Mouse (Mus musculus): ENCODE data around the gene Mcm10. TPM values are rescaled to one million over a fixed set of nuclear protein-coding genes. Genes with fewer than 3 reads are reported as not detected.

The Mcm10 gene
- polyA plus RNA-seq, 1 experiment from 2014 or later, result 34.4 TPM

DNA sequence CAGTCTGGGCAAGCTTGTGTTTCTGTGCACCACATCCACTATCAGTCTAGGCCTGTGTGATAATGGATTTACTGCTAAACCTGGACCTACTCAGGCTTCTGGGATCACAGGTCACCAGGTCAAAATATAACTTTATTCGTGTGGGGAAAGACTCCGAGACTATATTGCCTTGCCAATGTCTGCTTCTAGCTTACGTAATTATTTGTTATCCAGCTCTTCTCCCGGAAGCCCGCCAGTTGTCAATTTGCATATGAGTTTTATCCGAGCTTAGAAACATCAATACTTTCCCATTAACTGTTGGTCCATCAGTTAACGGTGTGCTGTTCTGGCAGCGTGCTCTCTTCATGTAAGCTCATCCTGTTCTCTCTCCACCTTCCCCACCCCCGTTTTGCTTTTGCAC is 22.6 kb upstream of the Mcm10 start:
- Histone ChIP-seq H3K27ac (ENCODE audit: low read depth, low read length) (no peak overlapping the region), H3K4me1 (replicated peaks; ENCODE audit: control insufficient read depth, insufficient read depth, low read length) (0 out of 2 replicates have a peak, but pooled peaks cover 2% of the 10 kb centered on the region), H3K4me3 (ENCODE audit: low read depth, low read length) (no peak overlapping the region), H3K9ac (ENCODE audit: low read depth, low read length) (no peak overlapping the region), H3K36me3 (ENCODE audit: control insufficient read depth, insufficient read depth, low read length) (no peaks in the 10 kb centered on the region), H3K4me2 (replicated peaks; ENCODE audit: low read depth, low read length) (no peak overlapping the region), H3K9me3 (ENCODE audit: control insufficient read depth, low read length) (no peaks in the 10 kb centered on the region), H3K27me3 (ENCODE audit: control insufficient read depth, insufficient read depth, low read length) (no peaks in the 10 kb centered on the region)
- DNase-seq (ENCODE audit: low spot score) (no peak), ATAC-seq (ENCODE audit: low FRiP score) (no peak)
- 83% methylated on average over 9 of the region's 9 CpGs for WGBS

DNA sequence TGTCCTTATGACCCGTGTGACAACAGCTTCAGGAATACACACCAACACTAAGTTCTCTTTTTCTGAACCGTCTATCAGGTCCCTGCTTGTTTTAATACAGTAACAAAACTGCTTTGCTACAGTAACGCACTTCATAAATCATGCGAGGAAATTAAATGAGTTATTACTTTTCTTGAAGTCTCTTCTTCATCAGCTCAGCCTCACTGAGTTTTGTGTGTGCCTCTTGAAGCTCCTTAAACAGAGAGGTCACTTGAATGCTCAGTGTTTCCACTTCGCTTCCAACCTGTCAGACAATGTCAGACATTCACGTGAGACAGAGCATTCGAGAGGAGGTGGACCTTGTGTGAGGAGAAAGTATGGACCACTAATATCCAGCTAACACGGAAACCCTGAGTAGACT is 22.2 kb upstream of the Mcm10 start:
- H3K27me3 ChIP-seq (ENCODE audit: control insufficient read depth, insufficient read depth, low read length), result no peaks in the 10 kb centered on the region
- H3K4me1 ChIP-seq (replicated peaks; ENCODE audit: control insufficient read depth, insufficient read depth, low read length), result 0 out of 2 replicates have a peak, but pooled peaks cover 2% of the 10 kb centered on the region
- H3K4me2 ChIP-seq (replicated peaks; ENCODE audit: low read depth, low read length), result no peak overlapping the region
- H3K9ac ChIP-seq (ENCODE audit: low read depth, low read length), result no peak overlapping the region
- WGBS, result 87% methylated on average over 8 of the region's 8 CpGs
- no peaks in the 10 kb centered on the region for H3K9me3 ChIP-seq (ENCODE audit: control insufficient read depth, low read length)
- H3K27ac ChIP-seq (ENCODE audit: low read depth, low read length), result no peak overlapping the region
- no peaks in the 10 kb centered on the region for H3K36me3 ChIP-seq (ENCODE audit: control insufficient read depth, insufficient read depth, low read length)
- no peak for ATAC-seq (ENCODE audit: low FRiP score)
- no peak for DNase-seq (ENCODE audit: low spot score)
- H3K4me3 ChIP-seq (ENCODE audit: low read depth, low read length), result no peak overlapping the region

DNA sequence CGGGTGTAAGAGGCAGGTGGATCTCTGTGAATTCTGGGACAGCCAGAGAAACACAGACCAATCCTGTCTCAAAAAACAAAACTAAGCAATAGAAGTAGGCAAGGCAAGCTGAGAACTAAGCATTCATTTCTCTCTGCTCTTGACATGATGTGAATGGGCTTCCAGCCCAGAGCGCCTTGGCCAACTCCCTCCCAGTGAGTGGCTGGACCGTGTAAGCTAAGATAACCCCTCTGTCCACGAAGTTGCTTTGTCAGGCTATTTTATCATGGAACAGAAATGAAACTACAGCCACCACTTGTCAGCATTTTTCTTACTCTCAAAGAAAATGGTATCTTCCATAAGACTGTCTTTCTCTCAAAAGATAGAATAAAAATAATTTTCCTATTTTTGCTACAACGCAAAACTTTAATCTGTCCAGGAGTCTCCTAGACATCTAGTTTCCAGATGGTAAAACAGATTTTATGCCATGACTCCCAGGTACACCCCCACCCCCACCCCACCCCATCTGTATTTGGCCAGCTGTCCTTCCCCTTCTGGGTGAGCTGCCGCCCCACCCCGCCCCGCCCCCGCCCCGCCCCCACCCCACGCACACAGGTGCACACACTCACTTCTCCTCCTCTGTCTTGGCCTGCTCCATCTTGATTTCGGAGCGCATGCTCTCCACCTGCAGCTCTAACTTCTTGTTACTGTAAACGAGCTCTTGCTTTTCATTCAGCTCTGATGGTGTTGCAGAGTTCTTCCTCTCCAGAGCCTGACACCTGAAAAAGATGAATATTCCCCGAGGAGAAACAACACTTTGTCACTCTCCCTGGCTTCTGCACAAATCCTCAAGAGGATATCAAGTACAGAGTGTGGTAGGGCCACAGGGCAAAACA is 21.2 kb upstream of the Mcm10 start:
- H3K9me3 ChIP-seq (ENCODE audit: control insufficient read depth, low read length), result no peaks in the 10 kb centered on the region
- DNase-seq (ENCODE audit: low spot score), result no peak
- H3K27ac ChIP-seq (ENCODE audit: low read depth, low read length), result no peak overlapping the region
- H3K4me3 ChIP-seq (ENCODE audit: low read depth, low read length), result no peak overlapping the region
- H3K4me2 ChIP-seq (replicated peaks; ENCODE audit: low read depth, low read length), result no peak overlapping the region
- no peaks in the 10 kb centered on the region for H3K27me3 ChIP-seq (ENCODE audit: control insufficient read depth, insufficient read depth, low read length)
- H3K9ac ChIP-seq (ENCODE audit: low read depth, low read length), result no peak overlapping the region
- H3K4me1 ChIP-seq (replicated peaks; ENCODE audit: control insufficient read depth, insufficient read depth, low read length), result 0 out of 2 replicates have a peak, but pooled peaks cover 2% of the 10 kb centered on the region
- H3K36me3 ChIP-seq (ENCODE audit: control insufficient read depth, insufficient read depth, low read length), result no peaks in the 10 kb centered on the region
- no peak for ATAC-seq (ENCODE audit: low FRiP score)
- 74% methylated on average over 15 of the region's 15 CpGs for WGBS

DNA sequence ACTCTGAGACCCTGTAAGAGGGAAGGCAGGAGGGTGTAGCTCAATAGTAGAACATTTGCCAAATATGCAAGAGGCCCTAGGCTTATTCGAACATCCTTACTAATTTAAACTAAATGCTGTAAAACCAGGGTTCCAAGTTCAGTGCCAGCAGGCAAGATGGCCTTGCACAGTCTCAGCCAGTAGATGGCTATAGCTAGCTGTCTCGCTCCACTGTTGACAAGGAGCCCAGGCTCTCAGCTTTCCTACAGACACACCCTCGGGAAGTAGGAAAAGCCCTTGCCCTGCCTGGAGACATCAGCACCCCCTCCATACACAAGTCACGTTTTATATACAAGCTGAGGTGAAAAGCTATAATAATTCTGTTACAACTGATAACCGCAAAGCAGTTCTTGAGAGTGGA is 20.1 kb upstream of the Mcm10 start:
- Histone ChIP-seq H3K9ac (ENCODE audit: low read depth, low read length) (no peak overlapping the region), H3K4me3 (ENCODE audit: low read depth, low read length) (no peak overlapping the region), H3K36me3 (ENCODE audit: control insufficient read depth, insufficient read depth, low read length) (no peaks in the 10 kb centered on the region), H3K27ac (ENCODE audit: low read depth, low read length) (no peak overlapping the region), H3K9me3 (ENCODE audit: control insufficient read depth, low read length) (no peaks in the 10 kb centered on the region), H3K4me1 (replicated peaks; ENCODE audit: control insufficient read depth, insufficient read depth, low read length) (no peaks in the 10 kb centered on the region), H3K27me3 (ENCODE audit: control insufficient read depth, insufficient read depth, low read length) (no peaks in the 10 kb centered on the region), H3K4me2 (replicated peaks; ENCODE audit: low read depth, low read length) (no peak overlapping the region)
- WGBS, result 83% methylated on average over 5 of the region's 5 CpGs
- ATAC-seq (ENCODE audit: low FRiP score) (no peak), DNase-seq (ENCODE audit: low spot score) (no peak)

DNA sequence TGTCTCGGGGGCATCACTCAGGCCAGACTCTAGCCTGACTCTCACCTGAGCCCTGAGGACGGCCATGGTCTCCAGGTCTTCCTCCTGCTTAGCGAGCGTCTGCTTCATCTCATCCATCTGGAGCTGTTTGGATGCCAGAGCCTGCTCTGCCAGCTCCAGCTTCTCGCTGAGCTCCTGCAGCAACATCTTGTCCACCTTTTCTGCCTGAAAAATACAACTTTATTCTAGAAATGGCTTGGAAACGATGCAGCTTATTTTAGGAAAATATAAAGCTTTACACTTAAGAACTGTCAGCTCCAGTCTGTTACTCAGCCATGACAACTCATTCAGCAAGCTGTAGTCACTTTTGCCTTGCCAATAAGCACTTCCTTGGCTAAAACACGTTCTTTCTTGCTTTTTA is 18.6 kb upstream of the Mcm10 start:
- no peaks in the 10 kb centered on the region for H3K9me3 ChIP-seq (ENCODE audit: control insufficient read depth, low read length)
- 80% methylated on average over 7 of the region's 7 CpGs for WGBS
- DNase-seq (ENCODE audit: low spot score), result no peak
- H3K36me3 ChIP-seq (ENCODE audit: control insufficient read depth, insufficient read depth, low read length), result no peaks in the 10 kb centered on the region
- no peaks in the 10 kb centered on the region for H3K27me3 ChIP-seq (ENCODE audit: control insufficient read depth, insufficient read depth, low read length)
- no peak overlapping the region for H3K27ac ChIP-seq (ENCODE audit: low read depth, low read length)
- H3K9ac ChIP-seq (ENCODE audit: low read depth, low read length), result no peak overlapping the region
- H3K4me2 ChIP-seq (replicated peaks; ENCODE audit: low read depth, low read length), result no peak overlapping the region
- H3K4me1 ChIP-seq (replicated peaks; ENCODE audit: control insufficient read depth, insufficient read depth, low read length), result no peaks in the 10 kb centered on the region
- no peak for ATAC-seq (ENCODE audit: low FRiP score)
- no peak overlapping the region for H3K4me3 ChIP-seq (ENCODE audit: low read depth, low read length)

DNA sequence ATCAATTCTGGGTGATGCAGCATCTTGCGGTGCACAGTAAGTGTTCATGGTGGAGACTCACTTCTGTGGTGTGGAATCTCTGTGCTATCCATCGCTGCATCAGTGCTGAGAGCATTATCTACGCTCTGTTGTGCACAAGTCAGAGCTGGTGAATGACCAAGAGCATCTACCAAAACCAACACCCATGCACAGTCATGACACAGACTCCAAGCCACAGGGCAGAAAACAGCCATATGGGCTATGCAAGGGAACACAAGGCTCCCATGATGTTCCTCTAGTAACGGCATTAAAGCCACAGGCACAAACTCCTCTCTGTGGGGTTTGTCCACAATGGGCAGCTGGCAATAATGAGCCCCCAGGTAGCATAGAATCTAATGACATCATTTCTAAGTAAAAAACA is 17.2 kb upstream of the Mcm10 start:
- Histone ChIP-seq H3K36me3 (ENCODE audit: control insufficient read depth, insufficient read depth, low read length) (no peaks in the 10 kb centered on the region), H3K27ac (ENCODE audit: low read depth, low read length) (no peak overlapping the region), H3K4me1 (replicated peaks; ENCODE audit: control insufficient read depth, insufficient read depth, low read length) (no peaks in the 10 kb centered on the region), H3K4me2 (replicated peaks; ENCODE audit: low read depth, low read length) (no peak overlapping the region), H3K4me3 (ENCODE audit: low read depth, low read length) (no peak overlapping the region), H3K27me3 (ENCODE audit: control insufficient read depth, insufficient read depth, low read length) (no peaks in the 10 kb centered on the region), H3K9me3 (ENCODE audit: control insufficient read depth, low read length) (no peaks in the 10 kb centered on the region), H3K9ac (ENCODE audit: low read depth, low read length) (no peak overlapping the region)
- 91% methylated on average over 4 of the region's 4 CpGs for WGBS
- no peak for DNase-seq (ENCODE audit: low spot score)
- no peak for ATAC-seq (ENCODE audit: low FRiP score)

DNA sequence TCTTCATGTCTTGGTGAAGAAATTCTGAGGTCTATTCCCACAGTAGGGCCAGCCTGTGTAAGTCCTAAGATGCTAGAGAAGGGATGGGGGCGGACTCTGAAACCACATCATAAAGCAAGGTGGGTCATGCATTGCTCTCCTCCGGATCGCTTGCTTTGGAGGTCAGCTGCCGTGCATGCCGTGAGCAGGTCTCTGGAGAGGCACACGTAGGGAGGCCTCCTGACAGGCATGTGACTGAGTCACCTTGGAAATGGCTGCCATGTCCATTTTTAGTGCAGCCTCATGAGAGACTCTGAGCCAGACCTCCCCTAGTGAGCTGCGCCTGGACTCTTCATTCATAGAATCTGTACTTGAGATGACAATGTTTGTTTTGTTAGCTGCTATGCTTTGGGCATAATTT is 15.5 kb upstream of the Mcm10 start:
- no peaks in the 10 kb centered on the region for H3K36me3 ChIP-seq (ENCODE audit: control insufficient read depth, insufficient read depth, low read length)
- no peaks in the 10 kb centered on the region for H3K4me1 ChIP-seq (replicated peaks; ENCODE audit: control insufficient read depth, insufficient read depth, low read length)
- no peak overlapping the region for H3K4me3 ChIP-seq (ENCODE audit: low read depth, low read length)
- ATAC-seq (ENCODE audit: low FRiP score) (no peak), DNase-seq (ENCODE audit: low spot score) (no peak)
- H3K27ac ChIP-seq (ENCODE audit: low read depth, low read length), result no peak overlapping the region
- H3K27me3 ChIP-seq (ENCODE audit: control insufficient read depth, insufficient read depth, low read length), result no peaks in the 10 kb centered on the region
- no peak overlapping the region for H3K4me2 ChIP-seq (replicated peaks; ENCODE audit: low read depth, low read length)
- WGBS, result 85% methylated on average over 7 of the region's 7 CpGs
- no peaks in the 10 kb centered on the region for H3K9me3 ChIP-seq (ENCODE audit: control insufficient read depth, low read length)
- H3K9ac ChIP-seq (ENCODE audit: low read depth, low read length), result no peak overlapping the region

DNA sequence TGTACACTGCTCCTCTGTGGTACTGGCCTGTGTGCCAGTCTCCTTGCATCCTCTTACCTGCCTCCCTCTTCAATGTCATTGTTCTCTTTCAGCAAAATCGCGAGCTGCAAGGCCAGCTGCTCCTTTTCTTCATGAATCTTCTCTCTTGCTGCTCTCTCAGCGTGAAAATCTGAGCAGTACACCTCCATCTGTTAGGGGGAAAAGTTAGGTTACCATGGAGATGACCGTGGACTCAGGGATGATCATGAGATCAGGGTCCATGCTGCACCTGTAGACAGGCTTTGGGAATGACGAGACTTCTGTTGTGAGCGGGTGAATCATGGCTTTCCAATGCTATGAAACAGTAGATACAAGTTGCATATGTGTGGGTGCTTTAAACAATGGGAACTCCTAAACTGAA is 14.5 kb upstream of the Mcm10 start:
- Histone ChIP-seq H3K4me1 (replicated peaks; ENCODE audit: control insufficient read depth, insufficient read depth, low read length) (no peaks in the 10 kb centered on the region), H3K27ac (ENCODE audit: low read depth, low read length) (no peak overlapping the region), H3K36me3 (ENCODE audit: control insufficient read depth, insufficient read depth, low read length) (no peaks in the 10 kb centered on the region), H3K27me3 (ENCODE audit: control insufficient read depth, insufficient read depth, low read length) (no peaks in the 10 kb centered on the region), H3K9ac (ENCODE audit: low read depth, low read length) (no peak overlapping the region), H3K9me3 (ENCODE audit: control insufficient read depth, low read length) (no peaks in the 10 kb centered on the region), H3K4me2 (replicated peaks; ENCODE audit: low read depth, low read length) (no peak overlapping the region), H3K4me3 (ENCODE audit: low read depth, low read length) (no peak overlapping the region)
- WGBS, result 64% methylated on average over 6 of the region's 6 CpGs
- DNase-seq (ENCODE audit: low spot score) (no peak), ATAC-seq (ENCODE audit: low FRiP score) (no peak)

DNA sequence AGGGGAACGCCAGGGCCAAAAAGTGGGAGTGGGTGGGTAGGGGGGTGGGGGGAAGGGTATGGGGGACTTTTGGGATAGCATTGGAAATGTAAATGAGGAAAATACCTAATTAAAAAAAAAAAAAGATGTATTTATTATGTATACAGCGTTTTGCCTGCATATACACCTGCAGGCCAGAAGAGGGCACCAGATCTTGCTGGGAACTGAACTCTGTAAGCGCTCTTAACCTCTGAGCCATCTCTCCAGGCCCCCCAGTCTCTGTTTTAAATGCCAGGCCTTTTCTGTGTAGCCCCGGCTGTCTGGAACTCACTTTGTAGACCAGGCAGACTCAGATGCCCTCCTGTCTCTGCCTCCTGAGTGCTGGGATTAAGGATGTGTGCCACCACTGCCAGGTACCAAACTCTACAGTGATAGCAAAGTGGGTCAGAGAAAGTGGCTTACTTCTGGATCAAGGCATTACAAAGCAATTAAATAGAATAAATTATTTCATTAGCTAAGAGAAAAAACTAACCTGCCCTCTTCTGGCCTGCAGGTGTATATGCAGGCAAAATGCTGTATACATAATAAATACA is 12.7 kb upstream of the Mcm10 start:
- no peaks in the 10 kb centered on the region for H3K4me1 ChIP-seq (replicated peaks; ENCODE audit: control insufficient read depth, insufficient read depth, low read length)
- H3K36me3 ChIP-seq (ENCODE audit: control insufficient read depth, insufficient read depth, low read length), result no peaks in the 10 kb centered on the region
- H3K27ac ChIP-seq (ENCODE audit: low read depth, low read length), result no peak overlapping the region
- H3K9me3 ChIP-seq (ENCODE audit: control insufficient read depth, low read length), result no peaks in the 10 kb centered on the region
- DNase-seq (ENCODE audit: low spot score) (no peak), ATAC-seq (ENCODE audit: low FRiP score) (no peak)
- no peak overlapping the region for H3K9ac ChIP-seq (ENCODE audit: low read depth, low read length)
- no peak overlapping the region for H3K4me2 ChIP-seq (replicated peaks; ENCODE audit: low read depth, low read length)
- no peaks in the 10 kb centered on the region for H3K27me3 ChIP-seq (ENCODE audit: control insufficient read depth, insufficient read depth, low read length)
- WGBS, result 45% methylated on average over 3 of the region's 4 CpGs
- no peak overlapping the region for H3K4me3 ChIP-seq (ENCODE audit: low read depth, low read length)
